Mouse (Mus musculus): ENCODE measurements around the gene Kcnh5. TPM values are rescaled to one million over a fixed set of nuclear protein-coding genes. Genes with fewer than 3 reads are reported as not detected.

Kcnh5 gene
- polyA plus RNA-seq (2012; rRNA removed) = not detected in 2 replicates

GRCm38 (mm10) chr12:75176691-75177645 is at the start of gene Kcnh5:
Gene Kcnh5 (minus strand): TSS chr12:75177332.

Other genes starting within 250 kb of the Kcnh5 start
- 4.5 and 5.1 TPM in 2 replicates for gene Rhoj, start 131.0 kb upstream of the Kcnh5 start, polyA plus RNA-seq (2012; rRNA removed)
- not detected in 2 replicates for gene Gphb5, start 239.4 kb upstream of the Kcnh5 start, polyA plus RNA-seq (2012; rRNA removed)

Data from liver, embryonic 18 days (tissue).